Mouse (Mus musculus) kidney, adult 2 months (tissue): Measurements from ENCODE around the gene Trim71. TPM values are rescaled to one million over a fixed set of nuclear protein-coding genes. Genes with fewer than 3 reads are reported as not detected.

Experiments used
- DNase-seq: peaks from one replicate; pipeline ENCODE4 v3.0.0; 2021
- H3K27ac ChIP-seq: fragments of 200-500 bp; 2 replicates; pipeline ENCODE4 v1.5.1; 2012; ENCODE audit warnings: low read depth, low read length, control low read depth, inconsistent platforms; ENCODE audit not compliant: insufficient read depth
- H3K27me3 ChIP-seq: fragments of 200-500 bp; replicated peaks from 2 replicates; pipeline ENCODE4 v1.6.1; 2012; ENCODE audit warnings: mild to moderate bottlenecking, moderate library complexity, low read length, inconsistent platforms; ENCODE audit not compliant: control insufficient read depth, insufficient read depth
- H3K36me3 ChIP-seq: fragments of 200-500 bp; 2 replicates; pipeline ENCODE4 v1.6.1; 2012; ENCODE audit warnings: mild to moderate bottlenecking, moderate library complexity, low read length, inconsistent platforms; ENCODE audit not compliant: control insufficient read depth, insufficient read depth
- H3K4me1 ChIP-seq: fragments of 200-500 bp; 2 replicates; pipeline ENCODE4 v1.6.1; 2011; ENCODE audit warnings: low read length; ENCODE audit not compliant: control insufficient read depth, insufficient read depth
- H3K4me3 ChIP-seq: fragments of 200-500 bp; 2 replicates; pipeline ENCODE4 v1.5.1; 2011; ENCODE audit warnings: mild to moderate bottlenecking, low read depth, low read length, control low read depth; ENCODE audit not compliant: insufficient read depth
- CTCF ChIP-seq: fragments of 200-500 bp; conservative IDR thresholded peaks from 2 replicates; pipeline ENCODE4 v1.5.1; 2011; ENCODE audit warnings: low read depth, mild to moderate bottlenecking, control low read depth, low read length, moderate library complexity, mixed read lengths; ENCODE audit not compliant: insufficient read depth, insufficient read length
- POLR2A ChIP-seq: fragments of 200-500 bp; IDR thresholded peaks from one replicate; pipeline ENCODE4 v1.6.1; 2011; ENCODE audit warnings: low read depth, low read length, control low read depth
- WGBS: fragments of 180-500 bp; shearing (Covaris S2); methylation state at CpG from one replicate; pipeline ENCODE4 v1.1.7; 2018; 5-methylcytosine and 5-hydroxymethylcytosine counted together
- polyA plus RNA-seq: library from polyadenylated mRNA; depleted of rRNA; stranded (reverse); fragments of >200 nt; gene quantifications from 2 replicates; pipeline ENCODE4 v1.2.3, GENCODE M21; 2012; rRNA removed

Trim71 gene
- polyA plus RNA-seq, result 0.01 and 0.05 TPM in 2 replicates

- TF ChIP-seq CTCF, result no peak
- H3K27me3 ChIP-seq, result peaks cover 5% of the 10 kb centered on the region; the same call in 1 of the 2 replicates
- WGBS, result 1% methylated on average over 91 of the region's 91 CpGs
- no peaks in the 10 kb centered on the region for H3K4me1 ChIP-seq
- no peaks in the 10 kb centered on the region for H3K36me3 ChIP-seq
- H3K27ac ChIP-seq, result no peak within 1 kb of the TSS
- peak within 1 kb of the TSS; percentile 52 for H3K4me3 ChIP-seq
- peak; percentile 34 for DNase-seq
Observed at GRCm38 (mm10) chr9:114563761-114564606, at the start of gene Trim71. Gene Trim71 (minus strand): TSS chr9:114564369.

GRCm38 (mm10) chr9:114613026-114613425 lies 48.9 kb upstream of the Trim71 start:
- Histone ChIP-seq H3K36me3 (peaks cover 6% of the 10 kb centered on the region; the same call in 1 of the 2 replicates), H3K27me3 (no peaks in the 10 kb centered on the region), H3K4me1 (no peaks in the 10 kb centered on the region), H3K27ac (no peak overlapping the region), H3K4me3 (no peak overlapping the region)
- TF ChIP-seq POLR2A (no peak), CTCF (no peak)
- no peak for DNase-seq
- WGBS, result 94% methylated on average over 4 of the region's 4 CpGs

GRCm38 (mm10) chr9:114612566-114612965 lies 48.4 kb upstream of the Trim71 start:
- Histone ChIP-seq H3K27me3 (no peaks in the 10 kb centered on the region), H3K27ac (no peak overlapping the region), H3K4me3 (no peak overlapping the region), H3K36me3 (peaks cover 6% of the 10 kb centered on the region; the same call in 1 of the 2 replicates), H3K4me1 (no peaks in the 10 kb centered on the region)
- TF ChIP-seq CTCF (no peak), POLR2A (no peak)
- no peak for DNase-seq
- 85% methylated on average over 4 of the region's 4 CpGs for WGBS

- DNase-seq, result no peak
- Histone ChIP-seq H3K4me1 (no peaks in the 10 kb centered on the region), H3K36me3 (peaks cover 5% of the 10 kb centered on the region; the same call in 1 of the 2 replicates), H3K4me3 (no peak overlapping the region), H3K27ac (no peak overlapping the region), H3K27me3 (no peaks in the 10 kb centered on the region)
- 96% methylated on average over 3 of the region's 3 CpGs for WGBS
- TF ChIP-seq CTCF (no peak), POLR2A (no peak)
Observed at GRCm38 (mm10) chr9:114610266-114610665, 46.1 kb upstream of the Trim71 start.

- TF ChIP-seq CTCF, result no peak
- no peak for TF ChIP-seq POLR2A
- Histone ChIP-seq H3K36me3 (no peaks in the 10 kb centered on the region; the same call in 1 of the 2 replicates), H3K27me3 (no peaks in the 10 kb centered on the region), H3K4me3 (no peak overlapping the region), H3K27ac (no peak overlapping the region), H3K4me1 (no peaks in the 10 kb centered on the region)
- WGBS, result 73% methylated on average over 12 of the region's 12 CpGs
- no peak for DNase-seq
Observed at GRCm38 (mm10) chr9:114603876-114604540, 39.8 kb upstream of the Trim71 start.

- WGBS, result 97% methylated on average over 1 of the region's 1 CpGs
- Histone ChIP-seq H3K4me1 (no peaks in the 10 kb centered on the region), H3K27me3 (no peaks in the 10 kb centered on the region), H3K36me3 (no peaks in the 10 kb centered on the region), H3K4me3 (no peak overlapping the region), H3K27ac (no peak overlapping the region)
- no peak for DNase-seq
- no peak for TF ChIP-seq CTCF
- no peak for TF ChIP-seq POLR2A
Observed at GRCm38 (mm10) chr9:114601096-114601495, 36.9 kb upstream of the Trim71 start.

GRCm38 (mm10) chr9:114585017-114585345 lies 20.8 kb upstream of the Trim71 start:
- no peaks in the 10 kb centered on the region; the same call in 1 of the 2 replicates for H3K36me3 ChIP-seq
- 56% methylated on average over 5 of the region's 5 CpGs for WGBS
- no peaks in the 10 kb centered on the region for H3K27me3 ChIP-seq
- no peak for DNase-seq
- no peaks in the 10 kb centered on the region for H3K4me1 ChIP-seq
- TF ChIP-seq CTCF, result peak; percentile 29; the same call in 1 of the 2 replicates
- TF ChIP-seq POLR2A, result no peak
- no peak overlapping the region for H3K27ac ChIP-seq
- H3K4me3 ChIP-seq, result no peak overlapping the region
